Comparison of ENCODE assay signal across 10 mouse cellular contexts in genomic region chr3:101443265-101443881, GRCm38 (mm10).
DNase-seq lines count a peak whose midpoint lies in the region; ATAC-seq and TF ChIP-seq lines count a peak whose summit lies in the region.
"Had no signal": no experiment of that assay in that cellular context is flagged by ENCODE, and none has a peak within 500 bp of the region (broad histone marks: within the 10 kb centered on the region; RNA-seq: fewer than 3 reads in every experiment).

No protein-coding gene starts in this region.

- peak in 1 of 2 experiments; percentile 51 for DNase-seq in layer of hippocampus, adult 2 months (ENCODE audit: low spot score in 2 of 2)
- DNase-seq in layer of hippocampus, postnatal 25 days (ENCODE audit: extremely low spot score in 1 of 2, low spot score in 1 of 2), result no peak
- peak; percentile 39 for DNase-seq in MN1 (ENCODE audit: low spot score)
- peak; percentile 64 for DNase-seq in brain, embryonic 14.5 days (ENCODE audit: low read depth)
- DNase-seq in testis, postnatal 10 days (ENCODE audit: low spot score), result no peak
- DNase-seq: cerebellum, postnatal 36 days; heart, adult 11 months; kidney, postnatal 36 days had no signal

- no peak for TF ChIP-seq POLR2A in brain, embryonic 14.5 days (IDR thresholded peaks at IDR 0.05; ENCODE audit: borderline replicate concordance, extremely low read depth, insufficient read depth, insufficient read length, poor library complexity, severe bottlenecking)

- ATAC-seq in midbrain, embryonic 15.5 days (replicated peaks), result peak; percentile 48
- no peak for ATAC-seq in monocyte, adult 5-6 weeks (replicated peaks; ENCODE audit: insufficient number of reproducible peaks, low FRiP score, low TSS enrichment, poor library complexity, severe bottlenecking)

- no peak overlapping the region for H3K4me2 ChIP-seq in midbrain, embryonic 15.5 days

- peaks cover 17% of the 10 kb centered on the region for H3K36me3 ChIP-seq in midbrain, embryonic 15.5 days (replicated peaks)

- H3K27me3 ChIP-seq in midbrain, embryonic 15.5 days (replicated peaks), result no peaks in the 10 kb centered on the region

- H3K9ac ChIP-seq in midbrain, embryonic 15.5 days, result no peak overlapping the region

- H3K4me3 ChIP-seq in layer of hippocampus, adult 2 months, result no peak overlapping the region
- H3K4me3 ChIP-seq in midbrain, embryonic 15.5 days, result no peak overlapping the region

- H3K27ac ChIP-seq in layer of hippocampus, adult 2 months, result peak overlapping the region; percentile 73; the same call in 1 of the 2 replicates
- peak overlapping the region; percentile 46 for H3K27ac ChIP-seq in midbrain, embryonic 15.5 days

- no peaks in the 10 kb centered on the region for H3K9me3 ChIP-seq in midbrain, embryonic 15.5 days

- peak; percentile 76 for TF ChIP-seq CTCF in layer of hippocampus, adult 2 months (conservative IDR thresholded peaks at IDR 0.05)
- peak; percentile 49 for TF ChIP-seq CTCF in brain, embryonic 14.5 days (IDR thresholded peaks at IDR 0.05; ENCODE audit: borderline replicate concordance, extremely low read depth, insufficient read depth, insufficient read length)

- 66% methylated on average over 11 of the region's 11 CpGs for WGBS in midbrain, embryonic 15.5 days

- H3K4me1 ChIP-seq in midbrain, embryonic 15.5 days, result peaks cover 24% of the 10 kb centered on the region

Comparison
In these comparisons a context has a peak if more than half of its experiments do, and no peak if none do; other contexts are left out.
1. DNase-seq: peak in MN1 (single experiment) and brain, embryonic 14.5 days (single experiment); none in layer of hippocampus, postnatal 25 days (0 of 2) and testis, postnatal 10 days (single experiment).